19 mouse cellular contexts compared by ENCODE assay signal in genomic region chr5:133656837-133657236, GRCm38 (mm10).
DNase-seq lines count a peak whose midpoint lies in the region; ATAC-seq and TF ChIP-seq lines count a peak whose summit lies in the region.
"Had no signal": no experiment of that assay in that cellular context is flagged by ENCODE, and none has a peak within 500 bp of the region (broad histone marks: within the 10 kb centered on the region; RNA-seq: fewer than 3 reads in every experiment).

No protein-coding gene starts in this region.

- DNase-seq in adrenal gland, postnatal 10 days, result peak; percentile 9
- no peak for DNase-seq in adrenal gland, postnatal 4 days (ENCODE audit: low spot score in 2 of 2)
- no peak for DNase-seq in heart, postnatal 0 days (ENCODE audit: low spot score)
- DNase-seq in heart, adult 8-10 months (ENCODE audit: low spot score), result no peak
- peak; percentile 14 for DNase-seq in lung, postnatal 25 days (ENCODE audit: low spot score)
- no peak for DNase-seq in lung, postnatal 14 days
- DNase-seq in fat pad, adult 2 months (ENCODE audit: extremely low read depth, low read depth, low spot score), result peak; percentile 8
- DNase-seq: cerebellum, adult 18-20 months; cerebellum, adult 9-11 months; cerebellum, postnatal 36 days; forebrain, postnatal 0 days; gastrocnemius, postnatal 14 days; kidney, adult 2 months had no signal

- no peak for TF ChIP-seq EP300 in heart, postnatal 0 days (IDR thresholded peaks at IDR 0.05; ENCODE audit: low read depth)

- no peaks in the 10 kb centered on the region for H3K36me3 ChIP-seq in heart, postnatal 0 days (replicated peaks; ENCODE audit: control insufficient read depth, insufficient read depth, low read length)
- H3K36me3 ChIP-seq: embryonic facial prominence, embryonic 13.5 days; heart, embryonic 10.5 days; hindbrain, embryonic 15.5 days had no signal

- no peak overlapping the region for H3K4me2 ChIP-seq in heart, postnatal 0 days (ENCODE audit: low read depth, low read length)
- H3K4me2 ChIP-seq: embryonic facial prominence, embryonic 13.5 days; forebrain, embryonic 13.5 days; hindbrain, embryonic 15.5 days had no signal

- H3K27me3 ChIP-seq in heart, postnatal 0 days (ENCODE audit: control insufficient read depth, insufficient read depth, low read length), result no peaks in the 10 kb centered on the region
- H3K27me3 ChIP-seq: CH12.LX; embryonic facial prominence, embryonic 13.5 days; hindbrain, embryonic 15.5 days had no signal

- H3K9me3 ChIP-seq in heart, postnatal 0 days (replicated peaks; ENCODE audit: control insufficient read depth, low read length), result no peaks in the 10 kb centered on the region
- H3K9me3 ChIP-seq: embryonic facial prominence, embryonic 13.5 days; forebrain, embryonic 13.5 days; heart, embryonic 10.5 days; hindbrain, embryonic 15.5 days had no signal

- no peak for TF ChIP-seq CTCF in heart, postnatal 0 days (IDR thresholded peaks at IDR 0.05; ENCODE audit: low read depth)

- peak; percentile 60; the same call in 1 of the 2 replicates for ATAC-seq in heart, postnatal 0 days (ENCODE audit: insufficient read depth, low read depth)
- ATAC-seq: forebrain, embryonic 13.5 days; forebrain, postnatal 0 days; intestine, embryonic 16.5 days had no signal

- no peak overlapping the region for H3K9ac ChIP-seq in heart, postnatal 0 days (replicated peaks; ENCODE audit: low read depth, low read length)
- H3K9ac ChIP-seq: embryonic facial prominence, embryonic 13.5 days; forebrain, embryonic 13.5 days; forebrain, postnatal 0 days; hindbrain, embryonic 15.5 days had no signal

- WGBS in heart, postnatal 0 days, result 63% methylated on average over 8 of the region's 8 CpGs

- no peaks in the 10 kb centered on the region for H3K4me1 ChIP-seq in heart, postnatal 0 days (ENCODE audit: control insufficient read depth, insufficient read depth)
- H3K4me1 ChIP-seq: embryonic facial prominence, embryonic 13.5 days; forebrain, embryonic 13.5 days; heart, embryonic 10.5 days; hindbrain, embryonic 15.5 days had no signal

- H3K4me3 ChIP-seq in heart, postnatal 0 days (ENCODE audit: low read depth, low read length), result no peak overlapping the region
- H3K4me3 ChIP-seq: embryonic facial prominence, embryonic 13.5 days; forebrain, embryonic 13.5 days; heart, embryonic 10.5 days; hindbrain, embryonic 15.5 days had no signal

- H3K27ac ChIP-seq in heart, postnatal 0 days (ENCODE audit: low read depth), result no peak overlapping the region
- H3K27ac ChIP-seq: embryonic facial prominence, embryonic 13.5 days; forebrain, embryonic 13.5 days; heart, embryonic 10.5 days; hindbrain, embryonic 15.5 days had no signal

Comparison
In these comparisons a context has a peak if more than half of its experiments do, and no peak if none do; other contexts are left out.
1. DNase-seq: peak in adrenal gland, postnatal 10 days (single experiment), lung, postnatal 25 days (single experiment) and fat pad, adult 2 months (single experiment); none in adrenal gland, postnatal 4 days (0 of 2), heart, postnatal 0 days (single experiment), heart, adult 8-10 months (single experiment) and lung, postnatal 14 days (single experiment).